Mouse (Mus musculus): ENCODE data around the gene Trappc2.

DNA sequence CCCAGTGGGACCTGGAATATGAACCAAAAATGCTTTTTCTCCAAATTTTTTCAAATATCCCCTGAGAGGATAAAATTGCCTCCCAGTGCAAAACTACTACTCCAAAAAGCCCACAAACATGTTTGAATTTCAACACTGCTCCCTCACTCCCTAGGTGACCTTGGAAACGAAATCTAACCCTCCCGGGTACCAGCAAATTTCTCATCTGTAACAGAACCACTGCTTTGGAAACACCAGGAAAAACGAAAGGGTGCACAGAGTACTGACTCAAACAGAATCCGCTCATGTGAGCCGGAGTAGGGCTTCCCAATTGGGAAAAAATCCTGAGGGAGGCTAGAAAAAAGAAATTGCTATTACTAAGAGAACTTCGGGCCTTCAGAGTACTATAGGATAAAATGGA, 37.0 kb downstream of the Trappc2 start:
- TF ChIP-seq CTCF (IDR thresholded peaks at IDR 0.05; ENCODE audit: low read depth) (no peak), EP300 (IDR thresholded peaks at IDR 0.05; ENCODE audit: low read depth) (no peak)

All from liver, postnatal 0 days (tissue).